Mouse (Mus musculus) kidney, adult 2 months (tissue): ENCODE measurements around the gene Rapgef4.

Experiments used
- CTCF ChIP-seq: fragments of 200-500 bp; conservative IDR thresholded peaks from 2 replicates; pipeline ENCODE4 v1.5.1; 2011; ENCODE audit warnings: low read depth, mild to moderate bottlenecking, control low read depth, low read length, moderate library complexity, mixed read lengths; ENCODE audit not compliant: insufficient read depth, insufficient read length
- POLR2A ChIP-seq: fragments of 200-500 bp; IDR thresholded peaks from one replicate; pipeline ENCODE4 v1.6.1; 2011; ENCODE audit warnings: low read depth, low read length, control low read depth

DNA sequence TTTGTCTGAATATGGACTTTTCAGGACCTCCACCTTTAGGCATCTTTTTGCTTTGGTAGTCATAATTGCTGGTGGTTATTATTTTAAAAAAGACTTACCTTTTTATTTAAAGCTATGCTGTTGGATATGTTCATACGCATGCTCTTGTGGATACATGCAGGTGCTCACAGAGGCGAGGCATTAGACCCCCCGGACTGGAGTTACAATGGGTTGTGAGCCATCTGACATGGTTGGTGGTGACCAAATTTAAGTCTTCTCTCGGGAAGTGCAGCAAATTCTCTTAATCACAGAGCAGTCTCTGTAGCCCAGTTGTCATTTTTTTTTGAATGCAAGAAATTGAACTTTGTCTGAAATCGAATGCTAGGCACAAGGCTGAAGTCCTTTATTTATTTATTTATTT is 40.4 kb downstream of the Rapgef4 start:
- no peak for TF ChIP-seq CTCF
- no peak for TF ChIP-seq POLR2A
